Mouse (Mus musculus) spleen, embryonic (tissue): Measurements from ENCODE around the gene Rem1.
"Not testable (repeated sequence)": the region's sequence is repeated elsewhere in the genome, so short reads cannot be mapped to it uniquely, and the experiment has no call there.

ENCODE experiments used
- CTCF ChIA-PET: fragments of 350-600 bp; sonication (Branson Sonifier 250); formaldehyde crosslinking; loops from one replicate; lab custom pipeline; 2022; lab: Charles Lee

The Rem1 gene

DNA sequence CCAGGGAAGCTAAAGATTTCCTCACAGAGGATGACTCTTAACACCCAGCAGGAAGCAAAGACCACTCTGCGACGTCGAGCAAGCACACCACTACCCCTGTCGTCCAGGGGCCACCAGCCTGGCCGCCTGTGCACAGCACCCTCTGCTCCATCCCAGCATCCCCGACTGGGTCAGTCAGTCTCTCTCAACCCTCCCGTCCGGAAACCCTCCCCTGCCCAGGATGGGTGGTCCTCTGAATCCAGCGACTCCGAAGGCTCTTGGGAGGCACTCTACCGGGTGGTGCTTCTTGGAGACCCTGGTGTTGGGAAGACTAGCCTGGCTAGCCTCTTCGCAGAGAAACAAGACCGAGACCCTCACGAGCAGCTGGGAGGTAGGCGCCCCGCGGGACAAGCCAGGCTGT is 1.3 kb downstream of the Rem1 start:
- CTCF ChIA-PET: no interaction called here

DNA sequence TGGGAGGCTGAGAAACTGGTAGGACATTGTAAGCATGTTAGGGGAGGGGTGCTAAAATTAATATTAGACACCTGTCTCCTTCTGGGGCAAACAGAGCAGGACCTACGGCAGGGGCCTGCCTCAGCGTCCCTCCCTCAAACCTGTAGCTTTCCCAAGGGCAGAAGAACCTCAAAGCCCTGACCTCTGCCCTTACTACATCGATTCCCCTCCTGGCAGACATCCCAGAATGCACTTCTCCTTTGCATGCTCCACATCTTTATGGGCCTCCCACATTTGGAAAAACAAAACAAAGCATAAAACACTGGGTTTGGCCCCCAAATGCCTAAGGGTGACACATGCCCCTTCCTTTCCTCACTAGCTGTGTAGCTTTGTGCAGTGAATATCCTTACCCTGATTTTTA is 2.5 kb downstream of the Rem1 start:
- CTCF ChIA-PET: no interaction called here

DNA sequence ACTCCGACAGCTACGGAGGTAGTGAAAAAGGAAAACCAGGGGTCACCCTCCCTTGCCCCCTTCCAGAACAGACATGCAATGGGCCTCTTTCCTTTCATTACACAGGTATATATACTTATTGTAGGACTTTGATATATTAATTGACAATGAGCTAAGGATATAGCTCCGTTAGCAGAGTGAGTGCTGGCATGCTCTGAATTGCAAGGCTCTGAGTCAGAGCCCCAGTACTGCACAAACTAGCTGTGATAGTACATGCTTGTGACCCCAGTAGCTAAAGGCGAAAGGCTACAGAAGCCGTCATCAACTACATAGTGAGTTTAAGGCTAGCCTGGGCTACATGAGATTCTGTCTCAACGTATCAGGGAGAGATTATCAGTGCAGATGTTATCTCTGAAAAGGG is 3.2 kb downstream of the Rem1 start:
- CTCF ChIA-PET: no interaction called here

DNA sequence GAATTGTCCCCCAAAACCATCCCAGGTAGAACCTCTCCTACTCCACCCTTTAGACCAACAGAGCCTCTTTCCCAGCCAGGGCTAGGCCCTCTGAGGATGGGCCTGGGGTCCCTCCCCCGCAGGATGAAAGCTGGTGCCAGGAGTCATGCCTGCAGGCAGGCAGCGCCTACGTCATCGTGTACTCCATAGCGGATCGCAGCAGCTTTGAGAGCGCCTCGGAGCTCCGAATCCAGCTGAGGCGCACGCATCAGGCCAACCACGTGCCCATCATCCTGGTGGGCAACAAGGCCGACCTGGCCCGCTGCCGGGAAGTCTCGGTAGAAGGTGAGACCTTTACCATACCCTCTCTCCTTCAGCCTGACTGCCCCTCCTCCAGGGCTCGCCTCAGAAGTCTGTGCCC is 6.6 kb downstream of the Rem1 start:
- CTCF ChIA-PET: no interaction called here

DNA sequence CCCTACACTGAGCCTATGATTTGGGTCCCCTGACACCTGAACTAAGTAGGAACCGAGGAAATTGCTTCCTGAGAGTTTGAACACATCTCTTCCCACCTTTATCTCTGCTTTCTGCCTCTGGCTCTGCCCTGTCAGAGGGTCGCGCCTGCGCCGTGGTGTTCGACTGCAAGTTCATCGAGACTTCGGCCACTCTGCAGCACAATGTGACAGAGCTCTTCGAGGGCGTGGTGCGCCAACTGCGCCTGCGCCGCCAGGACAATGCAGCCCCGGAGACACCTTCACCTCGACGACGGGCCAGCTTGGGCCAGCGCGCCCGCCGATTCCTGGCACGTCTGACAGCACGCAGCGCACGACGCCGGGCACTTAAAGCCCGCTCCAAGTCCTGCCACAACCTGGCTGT is 7.6 kb downstream of the Rem1 start:
- CTCF ChIA-PET: no interaction called here

DNA sequence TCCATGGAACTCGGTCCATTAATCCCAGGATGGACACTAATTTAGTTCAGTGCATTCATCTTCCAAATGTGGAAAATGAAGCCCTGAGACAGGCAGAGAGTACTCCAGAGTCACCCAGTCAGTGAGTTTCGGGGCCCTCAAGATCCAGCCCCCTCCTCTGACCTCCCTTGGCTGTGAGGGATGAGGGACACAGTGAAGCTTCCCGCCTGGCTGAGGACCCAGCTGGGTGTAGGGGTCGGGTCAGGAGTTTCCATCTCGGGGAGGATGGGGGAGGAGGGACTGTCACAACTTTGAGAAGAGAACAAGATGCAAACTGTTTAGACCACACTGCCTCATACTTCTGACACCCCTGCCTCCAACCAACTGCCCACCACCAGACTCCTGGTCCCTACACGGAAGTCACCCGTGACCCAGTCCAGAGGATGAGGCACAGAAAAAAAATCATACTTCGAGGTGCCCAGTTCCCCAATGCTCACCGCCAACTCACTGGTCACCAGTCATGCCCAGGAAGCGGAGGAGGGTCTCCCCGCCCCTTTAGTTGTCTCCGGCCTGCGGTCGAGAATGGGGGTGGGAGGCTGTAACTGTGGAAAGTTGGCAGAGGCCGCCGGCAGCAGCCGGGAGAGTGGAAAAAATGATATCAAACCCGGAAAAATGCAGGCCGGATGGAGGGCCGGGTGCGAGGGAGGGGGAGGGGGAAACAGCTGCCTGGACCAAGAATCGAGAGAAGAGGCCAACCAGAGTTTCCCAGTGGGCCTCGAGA is 9.7 kb downstream of the Rem1 start:
- CTCF ChIA-PET: no interaction called here

DNA sequence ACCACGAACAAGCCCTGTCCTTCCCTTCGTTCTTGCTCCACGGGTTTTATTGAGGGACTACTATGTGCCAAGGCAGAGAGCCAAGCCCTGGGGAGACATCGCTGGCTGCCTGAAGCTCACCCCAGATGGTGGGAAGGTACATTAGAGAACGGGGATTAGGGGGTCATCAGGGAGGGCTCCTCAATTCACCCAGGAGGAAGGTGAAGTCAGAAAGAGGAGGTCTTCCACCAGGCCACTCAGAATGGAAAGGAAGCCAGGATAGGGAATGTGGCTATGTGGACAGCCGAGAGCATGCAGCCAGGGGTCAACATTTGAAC is 10.2 kb downstream of the Rem1 start:
- CTCF ChIA-PET: no interaction called here

DNA sequence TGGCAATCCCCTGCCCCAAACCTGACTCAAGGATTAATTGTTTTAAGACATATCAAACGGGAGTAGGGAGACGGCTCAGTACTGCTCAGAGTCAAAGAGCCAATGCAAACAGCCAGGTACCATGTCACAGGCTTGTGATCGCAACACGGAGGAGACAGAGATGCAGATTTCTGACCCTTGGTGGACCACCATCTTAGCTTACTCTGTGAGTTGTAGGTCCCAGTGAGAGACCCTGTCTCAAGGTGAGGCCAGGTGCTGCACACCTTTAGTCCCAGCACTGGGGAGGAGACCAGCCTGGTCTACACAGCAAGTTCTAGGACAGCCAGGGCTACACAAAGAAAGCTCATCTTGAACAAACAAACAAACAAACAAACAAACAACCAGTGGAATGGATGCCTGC is 10.6 kb downstream of the Rem1 start:
- CTCF ChIA-PET: no interaction called here

DNA sequence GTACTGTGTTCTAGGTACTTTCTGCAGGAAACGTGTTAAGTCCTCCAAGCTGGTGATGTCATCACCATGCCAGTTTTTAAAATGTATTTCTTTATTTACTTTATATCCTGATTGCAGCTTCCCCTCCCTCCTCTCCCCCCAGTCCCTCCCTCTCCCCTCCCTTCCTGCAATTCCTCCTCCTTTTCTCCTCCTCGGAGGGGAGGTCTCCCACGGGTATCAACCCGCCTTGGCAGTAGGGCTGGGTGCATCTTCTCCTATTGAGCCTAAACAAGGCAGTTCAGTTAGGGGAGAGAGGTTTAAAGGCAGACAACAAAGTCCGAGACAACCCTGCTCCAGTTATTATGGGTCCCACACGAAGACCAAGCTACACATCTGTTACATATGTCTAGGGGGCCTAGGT is 12.1 kb downstream of the Rem1 start:
- CTCF ChIA-PET: interaction anchor here (0.6 kb wide), 1 partner anchor 195 kb away, joined by 11 read pairs; no protein-coding TSS in a partner anchor

DNA sequence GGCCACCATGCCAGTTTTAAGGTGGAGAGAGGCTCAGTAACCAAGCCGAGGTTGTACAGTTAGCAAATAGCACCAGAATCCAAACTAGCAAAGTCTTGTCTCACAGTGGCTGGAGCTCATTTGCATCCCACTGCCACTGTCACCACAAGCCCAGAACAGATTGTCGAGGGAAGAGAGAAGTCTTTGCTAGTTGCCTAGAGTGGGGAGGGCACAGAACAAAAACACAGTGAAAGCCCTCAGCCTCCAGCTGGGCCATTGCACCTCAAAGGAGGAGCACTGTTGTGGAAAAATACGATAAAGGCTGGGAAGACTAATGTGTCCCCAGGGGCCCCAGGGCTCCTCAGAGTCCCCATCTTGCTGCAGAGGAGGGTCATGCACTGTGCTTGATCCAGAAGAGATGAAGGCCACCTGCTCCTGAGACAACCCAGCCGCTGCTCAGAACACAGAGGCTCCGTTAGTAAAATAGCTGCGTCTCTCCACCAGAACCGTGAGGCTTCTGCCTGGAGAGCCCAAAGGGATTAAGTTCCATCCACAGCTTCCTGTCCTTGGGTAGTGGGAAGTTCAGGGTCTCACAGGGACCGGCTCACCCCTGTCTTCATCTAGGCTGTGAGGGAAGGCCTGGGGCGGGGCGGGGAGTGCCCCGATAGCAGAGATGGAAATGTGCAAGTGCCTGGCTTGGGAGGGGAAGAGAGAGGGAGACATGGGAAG is 12.8 kb downstream of the Rem1 start:
- CTCF ChIA-PET: interaction anchor here (0.6 to 0.7 kb wide), 2 partner anchors 24 to 28 kb away, joined by 3 read pairs; no protein-coding TSS in a partner anchor

DNA sequence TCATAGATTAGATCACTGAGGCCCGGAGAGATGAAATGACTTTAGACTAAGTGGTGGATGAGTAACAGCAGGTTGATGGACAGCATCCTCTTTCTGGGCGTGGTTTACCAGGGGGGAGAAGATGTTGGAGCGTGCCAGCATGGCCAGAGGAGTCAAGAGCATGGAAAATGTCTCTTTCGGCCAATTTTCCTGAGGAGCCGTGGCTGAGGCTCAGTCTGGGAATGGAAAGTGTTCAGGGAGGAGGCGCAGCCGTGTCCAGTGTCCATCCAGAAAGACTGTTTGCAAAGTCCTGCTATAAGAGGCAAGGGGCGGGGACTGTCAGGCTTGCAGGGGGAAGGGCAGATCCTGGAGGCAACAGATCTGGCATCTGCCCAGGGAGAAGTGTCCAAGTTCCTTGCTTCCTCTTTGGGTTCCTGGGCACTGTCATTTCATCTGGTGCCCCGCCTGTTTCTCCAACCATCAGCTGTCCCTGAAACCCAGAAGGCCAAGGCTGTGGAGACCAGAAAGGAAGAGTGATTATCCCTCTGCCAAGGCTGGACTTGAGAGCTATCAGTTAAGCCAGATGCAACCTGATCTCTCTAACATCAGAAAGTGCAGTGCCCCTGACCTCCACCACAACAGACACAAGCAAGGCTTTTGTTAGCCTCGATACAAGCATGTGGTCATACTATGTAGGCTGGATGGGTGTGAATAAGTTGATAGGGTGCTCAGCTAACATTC is 26.3 kb downstream of the Rem1 start:
- CTCF ChIA-PET: no interaction called here

DNA sequence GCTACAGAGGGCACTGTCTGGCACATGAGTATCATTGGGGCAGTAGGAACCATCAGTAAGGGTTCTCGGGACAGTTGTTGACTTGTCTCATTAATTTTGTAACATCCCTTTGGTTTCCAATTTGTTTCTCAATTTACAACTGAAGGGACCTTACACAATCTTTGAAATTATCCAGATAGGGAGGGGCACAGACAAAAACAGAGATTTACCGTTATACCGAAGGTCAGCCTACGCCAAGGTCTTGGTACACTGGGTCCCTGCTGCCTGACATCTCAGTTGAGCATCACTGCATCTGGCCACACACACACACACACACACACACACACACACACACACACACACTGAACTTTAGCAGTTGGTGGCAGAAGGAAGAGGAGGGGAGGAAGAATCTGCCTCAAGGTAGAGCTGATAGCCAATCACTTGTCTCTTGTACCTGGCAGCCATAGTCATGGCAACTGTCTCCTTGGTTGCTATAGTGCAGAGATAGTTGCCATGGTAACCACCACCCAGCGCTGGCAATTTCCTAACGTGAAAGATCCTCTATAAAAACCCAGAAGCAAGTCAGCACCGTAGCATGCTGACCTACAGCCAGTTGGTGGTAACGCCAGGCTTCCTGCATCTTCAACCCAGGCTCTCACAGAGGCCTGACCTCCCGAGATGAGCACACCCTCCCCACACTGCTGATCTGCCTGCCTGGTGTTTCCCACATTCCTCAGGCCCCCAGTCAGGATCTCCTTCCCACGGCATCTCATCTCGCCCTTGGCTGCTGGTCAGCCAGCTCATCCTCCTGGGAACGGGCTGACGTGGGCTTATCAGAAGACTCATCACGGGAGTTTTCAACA is 27.3 kb downstream of the Rem1 start:
- CTCF ChIA-PET: no interaction called here

DNA sequence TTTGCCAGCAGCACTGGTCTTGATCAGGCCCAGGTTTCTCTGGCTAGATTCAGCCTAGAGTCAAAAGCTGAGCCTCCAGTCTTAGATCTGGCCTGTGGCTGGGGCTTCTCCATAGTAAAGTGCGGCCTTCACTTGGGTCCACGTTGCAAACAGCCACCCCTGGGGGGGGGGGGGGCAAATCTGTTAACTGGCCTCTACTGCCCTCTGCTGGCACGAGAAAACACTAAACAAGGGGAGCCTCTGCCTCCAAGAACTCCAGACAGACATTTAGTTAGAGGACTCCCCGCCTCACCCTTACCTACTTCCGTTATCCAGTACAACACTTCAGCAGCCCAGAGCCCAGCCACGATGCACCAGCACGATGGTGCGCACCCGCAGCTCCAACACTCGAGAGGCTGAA is 30.6 kb downstream of the Rem1 start:
- CTCF ChIA-PET: interaction anchor here (0.7 kb wide), 1 partner anchor 294 kb away, joined by 4 read pairs; no protein-coding TSS in a partner anchor

DNA sequence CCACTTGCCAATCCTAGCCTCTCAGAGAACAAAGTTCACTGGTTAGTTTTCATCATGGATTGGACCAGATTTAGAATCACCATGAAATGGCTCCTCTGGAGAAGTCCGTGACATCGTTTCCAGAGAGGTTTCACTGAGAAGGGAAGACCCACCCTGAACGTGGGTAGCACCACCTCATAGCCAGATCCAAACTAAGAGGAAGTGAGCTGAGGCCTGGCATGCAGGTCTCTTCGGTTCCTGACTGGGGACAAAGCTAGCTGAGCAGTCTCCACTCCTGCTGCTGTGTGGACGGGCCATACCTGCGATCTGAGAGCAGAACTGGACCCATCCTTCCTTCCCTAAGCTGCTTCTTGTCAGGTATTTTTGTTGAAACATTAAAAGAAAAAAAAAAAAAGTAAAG is 34.4 kb downstream of the Rem1 start:
- CTCF ChIA-PET: interaction anchor here (0.7 kb wide), 1 partner anchor 1981 kb away, joined by 3 read pairs; no protein-coding TSS in a partner anchor

DNA sequence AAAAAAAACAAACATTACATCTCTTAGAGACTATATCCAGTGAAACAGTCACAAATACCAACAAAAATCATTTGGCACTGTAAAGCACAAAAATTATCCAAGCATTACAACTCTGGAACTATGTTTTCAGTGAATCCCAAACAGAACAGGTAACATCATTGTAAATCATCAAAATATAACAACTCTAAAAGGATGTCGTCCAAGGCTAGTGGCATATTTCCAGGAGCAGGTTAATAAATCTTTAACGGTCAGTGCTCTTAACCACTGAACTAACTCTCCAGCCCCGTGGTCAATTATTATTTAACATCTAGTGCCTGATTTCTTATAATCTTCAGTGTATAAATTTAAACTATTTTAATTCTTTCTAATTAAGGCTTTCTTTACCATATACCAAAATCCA is 39.4 kb downstream of the Rem1 start:
- CTCF ChIA-PET: not testable (repeated sequence)

DNA sequence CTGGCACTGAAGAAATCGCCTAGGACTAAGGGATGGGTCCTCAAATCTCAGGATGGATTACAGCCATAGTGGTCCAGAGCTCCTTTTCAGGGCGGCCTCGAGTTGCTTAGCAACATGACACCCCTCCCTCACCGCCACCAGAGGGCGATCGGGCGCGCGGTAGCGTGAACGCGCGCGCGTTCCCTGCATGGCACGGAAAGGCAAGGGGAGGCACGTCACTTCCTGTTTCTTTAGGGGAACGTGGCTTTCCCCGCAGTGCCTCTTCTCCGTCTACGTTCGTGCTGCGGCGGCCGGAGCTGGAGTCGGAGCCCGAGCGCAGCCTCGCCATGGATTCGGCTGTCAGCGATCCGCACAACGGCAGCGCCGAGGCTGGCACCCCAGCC is 42.5 kb downstream of the Rem1 start, which contains the start of gene H13:
TSS of gene H13 (plus strand) at position 206 of the 383 bp plus-strand sequence.
- CTCF ChIA-PET: interaction anchor here (0.7 to 1.2 kb wide), 2 partner anchors 8 to 179 kb away, joined by 3 to 5 read pairs; partner anchors contain the start of gene Tpx2

DNA sequence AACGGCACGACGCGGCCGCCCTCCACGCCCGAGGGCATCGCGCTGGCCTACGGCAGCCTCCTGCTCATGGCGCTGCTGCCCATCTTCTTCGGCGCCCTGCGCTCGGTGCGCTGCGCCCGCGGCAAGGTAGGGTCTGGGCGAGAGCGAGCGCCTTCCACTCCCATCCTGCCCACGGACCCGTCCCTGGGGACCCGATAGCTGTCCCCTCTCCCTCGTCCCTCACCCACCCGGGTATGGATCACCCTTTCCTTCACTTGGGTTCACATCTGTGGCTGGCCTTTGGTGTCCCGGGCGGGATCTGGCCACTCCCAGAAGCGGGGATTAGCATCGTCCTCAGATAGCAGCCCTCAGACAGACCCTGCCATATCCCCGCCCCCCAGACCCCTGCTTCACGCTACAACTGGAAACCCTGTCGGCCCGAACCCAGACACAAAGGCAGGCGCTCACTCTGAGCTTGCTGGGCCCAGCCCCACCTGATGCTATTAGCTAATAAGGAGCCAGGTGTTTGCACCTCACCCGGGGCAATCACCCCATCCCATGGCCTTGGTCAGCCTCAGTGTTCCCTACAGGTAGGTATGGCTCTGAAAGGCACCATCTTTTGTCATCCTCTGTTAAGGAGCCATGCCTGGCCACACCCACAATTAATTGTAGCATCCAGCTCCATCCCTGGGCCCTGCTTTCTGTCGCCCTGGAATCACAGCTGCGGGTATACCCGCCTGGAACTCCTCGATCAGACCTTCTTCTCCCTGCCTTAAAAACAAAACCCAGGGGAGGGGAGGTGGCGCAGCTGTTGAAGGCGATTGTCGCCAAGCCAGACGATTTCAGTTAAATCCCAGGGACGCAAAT is 43.1 kb downstream of the Rem1 start:
- CTCF ChIA-PET: interaction anchor here (1.0 to 1.2 kb wide), 2 partner anchors 157 to 178 kb away, joined by 3 read pairs; partner anchors contain the start of gene Tpx2

DNA sequence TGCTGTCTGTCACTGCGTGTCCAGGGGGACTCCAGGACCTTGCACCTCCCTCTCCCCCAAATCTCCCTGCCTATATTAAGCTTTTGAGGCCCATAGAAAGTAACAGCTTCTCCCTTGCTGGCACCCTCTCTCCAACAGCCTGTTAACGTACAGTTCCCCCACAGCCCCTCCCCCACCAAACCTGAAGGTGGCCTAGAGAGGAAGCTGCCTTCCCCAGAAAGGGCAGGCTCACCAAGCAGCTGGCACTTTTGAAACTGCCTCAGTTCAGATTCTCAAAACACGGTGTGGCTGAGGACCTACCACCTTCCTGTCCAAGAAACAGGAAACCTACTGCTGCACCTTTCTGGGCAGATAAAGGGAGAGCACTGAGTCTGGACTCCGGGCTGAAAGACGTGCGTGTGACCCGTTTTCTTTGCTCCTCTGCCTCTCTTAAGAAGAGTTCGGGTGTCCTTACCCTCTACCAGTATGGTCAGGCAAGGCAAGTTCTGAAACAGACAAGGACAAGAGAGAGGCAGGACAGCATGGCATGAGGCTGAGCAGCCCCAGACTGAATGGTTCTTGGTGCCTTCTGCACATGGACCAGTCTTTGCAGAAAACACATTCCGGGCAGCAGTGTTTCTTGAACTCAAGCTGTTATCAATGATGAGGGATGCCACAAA is 44.4 kb downstream of the Rem1 start:
- CTCF ChIA-PET: interaction anchor here (0.6 kb wide), 1 partner anchor 68 kb away, joined by 3 read pairs; no protein-coding TSS in a partner anchor

DNA sequence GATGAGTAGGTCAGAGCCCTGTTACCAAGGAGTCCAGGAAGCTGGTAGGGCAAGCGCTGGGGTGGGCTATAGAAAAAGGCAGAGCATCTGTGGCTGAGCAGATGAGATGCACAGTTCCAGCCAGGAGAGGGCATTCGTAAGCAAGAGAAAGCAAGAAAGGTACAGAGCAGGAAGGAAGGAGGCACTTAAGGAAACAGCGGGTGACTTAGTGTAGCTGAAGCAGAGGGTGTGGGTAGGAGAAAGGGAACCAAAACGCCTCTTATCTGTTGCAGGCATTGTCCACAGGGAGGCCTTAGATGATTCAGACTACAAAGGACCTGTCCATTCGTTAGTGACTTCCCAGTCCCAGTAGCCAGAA is 44.9 kb downstream of the Rem1 start:
- CTCF ChIA-PET: interaction anchor here (1.3 kb wide), 1 partner anchor 159 kb away, joined by 3 read pairs; no protein-coding TSS in a partner anchor

DNA sequence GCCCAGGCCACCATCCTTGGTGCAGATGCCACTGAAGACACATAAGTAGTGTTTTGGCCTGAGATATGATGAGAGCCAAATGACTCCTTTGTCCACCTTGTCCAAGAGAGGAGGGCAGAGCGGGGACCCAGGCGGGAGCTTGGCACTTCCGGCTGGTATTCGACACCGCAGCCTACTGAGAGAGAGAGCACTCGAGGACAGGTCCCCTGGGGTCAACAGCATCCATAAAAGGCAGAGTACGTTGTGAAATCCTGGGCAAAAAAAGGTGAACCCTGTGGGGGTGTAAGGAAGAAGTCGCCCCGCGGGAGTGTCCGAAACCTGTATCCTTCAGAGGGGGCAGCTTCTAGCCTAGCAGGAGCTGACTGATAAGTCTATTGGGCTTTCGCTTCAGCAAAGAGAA is 45.4 kb downstream of the Rem1 start:
- CTCF ChIA-PET: interaction anchor here (1.3 kb wide), 1 partner anchor 159 kb away, joined by 3 read pairs; no protein-coding TSS in a partner anchor
